Mouse (Mus musculus) cerebellum, adult 11-12 months (tissue): Measurements from ENCODE around the gene Fbxo2.
"Not testable (repeated sequence)": the region's sequence is repeated elsewhere in the genome, so short reads cannot be mapped to it uniquely, and the experiment has no call there.

Experiments
- DNase-seq: peaks from one replicate; pipeline ENCODE4 v3.0.0; 2022

Fbxo2 gene

DNA sequence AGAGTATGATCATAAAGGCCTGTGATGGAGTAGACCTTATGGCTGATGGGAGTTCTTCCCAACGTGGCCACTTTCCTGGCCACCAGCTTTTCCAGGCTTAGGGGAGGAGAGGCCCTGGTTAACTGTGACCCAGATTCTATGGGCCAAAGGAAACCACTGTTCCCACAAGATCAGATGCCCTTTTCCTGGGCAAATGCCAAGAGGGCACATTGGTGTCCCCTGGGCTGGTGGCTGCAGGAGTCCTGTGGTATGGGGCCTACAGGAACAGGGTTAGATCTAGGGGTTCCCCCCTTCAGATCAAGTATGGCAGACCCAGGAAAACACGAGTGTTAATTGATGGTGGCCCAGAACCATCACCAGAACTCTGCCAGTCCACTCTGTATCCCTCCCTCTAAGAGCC is 12.7 kb upstream of the Fbxo2 start:
- peak; percentile 26 for DNase-seq

GRCm38 (mm10) chr4:148149540-148149939 is 10.9 kb upstream of the Fbxo2 start:
- no peak for DNase-seq

DNA sequence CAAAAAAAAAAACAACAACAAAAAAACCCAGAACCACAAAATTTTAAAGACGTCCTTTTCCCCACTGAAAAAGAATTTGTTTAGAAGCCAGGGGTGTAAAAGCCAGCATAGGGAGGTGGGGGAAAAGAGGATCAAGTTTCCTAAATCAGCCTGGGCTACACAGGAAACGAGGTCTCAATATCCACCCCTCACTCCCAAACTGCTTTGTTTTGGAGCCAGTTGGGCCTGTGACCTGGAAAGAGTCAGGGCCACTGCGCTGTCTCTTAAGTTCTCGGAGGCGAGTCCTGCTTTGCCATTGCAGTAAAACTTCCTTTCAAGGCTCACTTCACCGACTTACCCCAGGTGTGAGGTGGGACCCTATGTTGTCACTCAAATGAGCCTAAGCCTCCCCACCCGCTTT is 10.2 kb upstream of the Fbxo2 start:
- peak; percentile 36 for DNase-seq

DNA sequence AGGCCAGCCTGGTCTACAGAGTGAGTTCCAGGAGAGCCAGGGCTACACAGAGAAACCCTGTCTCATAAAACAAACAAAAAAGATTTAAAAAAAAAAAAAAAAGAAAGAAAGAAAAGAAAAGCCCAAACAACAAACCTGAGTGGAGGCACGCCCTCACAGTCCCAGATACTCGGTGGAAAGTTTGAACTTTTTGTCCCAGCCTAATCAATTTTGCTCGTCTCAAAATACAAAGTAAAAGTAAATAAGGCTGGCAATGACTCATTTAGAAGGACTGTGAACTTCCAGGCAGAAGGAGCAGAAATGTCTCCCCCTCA is 9.5 kb upstream of the Fbxo2 start:
- DNase-seq: no peak

DNA sequence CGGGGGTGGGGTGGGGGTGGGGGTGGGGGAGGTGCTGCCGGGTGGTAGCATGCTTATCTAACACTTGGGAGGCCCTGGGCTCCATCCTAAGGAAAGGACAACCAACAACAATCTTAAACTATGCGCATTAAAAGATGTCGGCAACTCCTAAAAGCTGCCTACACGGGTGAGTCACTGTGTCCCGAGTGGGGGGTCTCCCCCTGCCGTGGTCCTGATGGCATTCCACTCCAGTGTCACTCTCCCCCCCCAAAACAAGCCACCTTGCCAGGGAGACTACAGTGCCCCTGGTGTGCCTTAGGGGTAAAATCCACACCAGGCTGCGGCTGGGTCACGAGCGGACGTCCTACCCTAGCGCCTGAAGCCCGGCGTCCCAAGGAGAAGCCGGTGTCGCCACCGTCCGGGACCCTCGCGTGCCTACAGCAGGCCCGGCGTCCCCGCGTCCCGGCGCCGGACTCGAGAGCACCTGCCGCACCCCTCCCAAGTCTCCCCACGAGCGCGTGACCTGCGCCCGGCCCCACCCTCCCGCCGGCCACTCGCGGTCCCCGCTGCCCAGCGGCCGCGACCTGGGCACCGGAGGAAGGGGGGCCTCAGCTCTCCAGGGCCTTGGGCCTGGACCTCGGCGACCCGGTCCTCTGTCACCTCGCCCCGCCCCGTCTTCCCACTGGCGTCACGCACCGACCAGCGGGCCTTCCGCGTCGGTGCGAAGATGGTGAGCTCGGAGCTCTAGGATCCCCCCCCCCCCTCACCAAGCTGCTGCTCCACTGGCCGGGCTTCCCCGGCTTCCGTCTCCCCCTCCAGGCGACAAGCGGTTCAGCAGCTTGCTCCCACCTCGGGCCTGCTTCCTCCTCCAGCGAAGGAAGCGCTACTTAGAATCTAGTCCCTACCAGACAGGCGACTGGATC is 8.9 kb upstream of the Fbxo2 start, which contains the start of gene Fbxo6:
Fbxo6 (minus strand) TSS at position 874 of the 902 bp plus-strand sequence.
- peak; percentile 89 for DNase-seq

DNA sequence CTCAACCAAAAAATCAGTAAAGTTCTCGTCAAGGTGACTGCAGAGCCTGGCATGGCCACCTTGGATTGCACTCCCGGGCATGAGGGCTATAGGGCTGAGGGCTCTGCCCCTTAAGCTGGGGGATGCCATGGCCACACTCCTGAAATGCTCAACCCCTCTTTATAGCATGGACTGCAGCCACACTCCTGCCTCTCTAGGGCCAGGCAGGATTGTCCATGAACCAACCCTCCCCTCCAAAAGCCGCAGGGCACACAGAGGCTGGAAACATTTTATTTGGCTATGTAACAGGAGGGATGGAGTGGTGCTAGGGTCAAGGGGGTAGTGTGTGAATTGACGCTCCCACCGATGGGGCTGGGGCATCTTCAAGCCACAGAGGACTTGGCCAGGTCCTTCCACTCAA is 7.9 kb upstream of the Fbxo2 start:
- peak; percentile 48 for DNase-seq

DNA sequence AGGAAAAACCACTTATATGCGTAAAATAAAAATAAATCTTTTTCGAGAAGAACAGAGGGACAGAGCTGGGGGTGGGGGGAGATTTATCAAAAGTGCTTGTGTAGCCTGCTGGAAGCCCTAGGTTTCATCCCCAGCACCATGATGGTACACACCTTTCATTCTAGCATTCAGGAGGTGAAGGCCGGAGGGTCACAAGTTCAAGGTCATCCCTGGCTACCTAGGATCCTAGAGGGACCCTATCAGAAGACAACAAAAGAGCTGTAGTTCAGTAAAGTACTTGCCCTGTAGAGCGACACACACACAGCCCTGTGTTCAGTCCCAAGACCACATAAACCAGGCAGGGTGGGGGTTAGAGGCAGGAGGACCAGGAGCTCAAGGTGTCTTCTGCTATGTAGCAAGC is 6.4 kb upstream of the Fbxo2 start:
- peak; percentile 29 for DNase-seq

- peak; percentile 29 for DNase-seq
Measured at GRCm38 (mm10) chr4:148154982-148155381, 5.4 kb upstream of the Fbxo2 start.

GRCm38 (mm10) chr4:148158436-148159348 is 1.7 kb upstream of the Fbxo2 start:
- peak; percentile 74 for DNase-seq

- peak; percentile 98 for DNase-seq
Measured at GRCm38 (mm10) chr4:148159544-148160435, 631 bp upstream of the Fbxo2 start.

GRCm38 (mm10) chr4:148164002-148164439 is 3.6 kb downstream of the Fbxo2 start:
- DNase-seq: peak; percentile 72

DNA sequence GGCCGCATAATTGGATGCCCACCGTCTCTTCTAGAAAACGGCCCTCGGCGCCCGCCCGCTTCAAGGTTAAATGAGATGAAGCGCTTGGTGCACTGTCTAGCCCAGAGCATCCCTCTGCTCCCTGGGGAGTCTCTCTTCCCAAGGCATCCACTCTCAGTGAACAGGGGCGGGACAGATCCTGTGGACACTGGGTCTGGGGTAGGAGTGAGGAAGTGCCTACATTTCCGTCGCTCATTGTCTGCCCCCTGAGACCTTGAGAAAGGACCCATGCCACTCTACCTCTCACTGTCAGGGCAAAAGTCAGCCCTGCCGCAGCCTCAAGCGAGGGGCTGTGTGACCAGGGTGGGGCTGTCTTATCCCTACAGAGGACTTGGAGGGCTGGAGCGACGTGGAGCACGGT is 4.0 kb downstream of the Fbxo2 start:
- DNase-seq: peak; percentile 34

DNA sequence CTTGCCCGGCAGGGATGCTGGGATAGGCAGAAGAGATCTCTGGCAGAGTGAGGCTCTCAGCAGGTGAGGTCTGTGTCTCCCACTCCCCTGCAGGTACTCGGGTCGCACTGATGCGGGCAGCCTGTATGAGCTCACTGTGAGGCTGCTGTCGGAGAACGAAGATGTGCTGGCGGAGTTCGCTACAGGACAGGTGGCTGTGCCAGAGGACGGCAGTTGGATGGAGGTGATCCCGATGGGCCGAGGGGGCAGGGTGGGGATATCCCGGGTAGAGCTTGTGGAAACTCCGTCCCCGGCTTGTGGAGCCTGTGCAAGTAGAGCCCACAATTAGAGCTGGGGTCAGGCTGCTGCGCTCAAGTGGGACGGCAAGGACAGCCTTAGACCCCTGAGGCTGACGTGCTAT is 5.1 kb downstream of the Fbxo2 start:
- DNase-seq: peak; percentile 46

- DNase-seq: peak; percentile 79
Measured at GRCm38 (mm10) chr4:148166431-148166830, 6.0 kb downstream of the Fbxo2 start.

DNA sequence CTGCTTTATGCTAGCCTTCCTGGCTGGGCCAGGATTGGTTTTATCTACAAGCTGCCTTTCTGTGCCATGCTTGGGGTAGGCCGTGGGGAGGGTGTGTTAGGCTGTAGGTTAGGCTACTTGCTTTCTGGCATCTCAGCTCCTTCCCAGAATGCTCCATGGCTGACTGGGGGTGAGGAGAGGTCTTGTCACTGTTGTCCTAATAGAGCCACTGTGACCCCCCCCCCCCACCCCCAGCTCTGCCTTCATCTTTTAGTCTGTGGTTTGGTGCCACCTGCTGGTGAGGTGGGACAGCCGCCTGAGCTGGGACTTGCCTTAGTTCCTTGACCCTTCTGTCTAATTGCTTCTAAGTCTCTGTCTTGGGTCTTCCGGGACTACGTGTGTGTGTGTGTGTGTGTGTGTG is 6.6 kb downstream of the Fbxo2 start:
- peak; percentile 64 for DNase-seq

DNA sequence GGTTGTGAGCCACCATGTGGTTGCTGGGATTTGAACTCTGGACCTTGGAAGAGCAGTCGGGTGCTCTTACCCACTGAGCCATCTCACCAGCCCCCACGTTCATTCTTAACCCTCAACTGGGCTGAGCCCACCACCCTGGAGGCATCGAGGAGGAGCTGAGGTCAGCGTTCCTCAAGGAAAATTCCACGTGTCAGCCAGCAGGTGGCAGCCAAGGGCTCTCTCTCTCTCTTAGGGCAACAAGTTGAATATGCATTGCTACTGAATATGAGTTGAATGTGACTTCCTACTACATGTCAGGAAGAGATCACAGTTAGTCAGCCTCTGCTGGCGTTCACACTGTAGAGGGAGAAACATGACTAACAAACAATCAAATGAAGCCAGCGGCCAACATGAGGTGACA is 7.9 kb downstream of the Fbxo2 start:
- peak; percentile 56 for DNase-seq

GRCm38 (mm10) chr4:148169586-148169985 is 9.2 kb downstream of the Fbxo2 start:
- peak; percentile 19 for DNase-seq

GRCm38 (mm10) chr4:148170842-148171241 is 10.4 kb downstream of the Fbxo2 start:
- peak; percentile 32 for DNase-seq

DNA sequence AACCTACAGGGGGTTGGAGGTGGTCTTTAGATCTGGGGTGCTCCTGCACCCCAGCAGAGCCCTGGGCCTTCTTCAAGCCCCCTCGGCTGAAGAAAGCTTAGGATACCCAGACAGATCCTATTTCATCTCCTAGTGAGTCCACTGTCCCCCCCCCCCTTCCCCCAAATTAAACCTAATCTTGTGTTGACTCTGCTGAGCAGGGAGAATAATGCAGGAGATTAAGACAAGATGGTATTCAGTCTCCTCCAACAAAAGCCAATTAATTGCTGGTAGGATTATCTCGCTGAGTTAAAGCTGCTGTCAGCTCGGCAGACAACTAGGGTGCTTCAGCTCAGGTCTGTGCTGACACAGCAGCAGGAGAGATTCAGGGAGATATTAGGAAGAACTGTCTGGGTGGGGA is 10.8 kb downstream of the Fbxo2 start:
- no peak for DNase-seq

GRCm38 (mm10) chr4:148173811-148174494 is 13.5 kb downstream of the Fbxo2 start:
- DNase-seq: peak; percentile 67

DNA sequence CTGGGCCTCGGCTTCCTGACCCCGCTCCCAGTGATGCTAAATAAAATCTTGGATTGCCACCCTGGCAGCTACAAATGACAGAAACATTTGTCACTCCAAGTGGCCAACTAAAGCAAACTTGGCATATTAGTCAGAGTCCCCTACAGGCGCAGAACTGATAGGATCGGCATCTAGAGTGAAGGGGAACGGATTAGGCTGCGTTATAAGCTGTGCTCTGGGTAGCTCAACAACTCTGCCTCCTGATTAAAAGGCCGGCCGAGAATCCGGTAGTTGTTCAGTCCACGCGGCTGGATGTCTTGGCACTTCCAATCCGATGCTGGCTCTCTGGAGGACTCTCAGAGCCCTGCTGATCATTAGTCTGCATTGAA is 14.1 kb downstream of the Fbxo2 start:
- peak; percentile 7 for DNase-seq

GRCm38 (mm10) chr4:148176603-148177002 is 16.2 kb downstream of the Fbxo2 start:
- not testable (repeated sequence) for DNase-seq
